Mouse (Mus musculus) neural tube, embryonic 13.5 days (tissue): ENCODE measurements around the gene Ccl26. TPM values are rescaled to one million over a fixed set of nuclear protein-coding genes. Genes with fewer than 3 reads are reported as not detected.

Experiments used
- ATAC-seq: fragments of 200-750 bp; cut with Nextera tagmentation; 2 replicates; pipeline ENCODE4 v1.8.0; 2017; ENCODE audit warnings: low read depth, mild to moderate bottlenecking, moderate TSS enrichment, moderate library complexity
- H3K27ac ChIP-seq: fragments of 300-500 bp; sonication (generic); replicated peaks from 2 replicates; pipeline ENCODE4 v1.5.1; 2015; ENCODE audit warnings: moderate library complexity, mild to moderate bottlenecking, inconsistent platforms
- H3K27me3 ChIP-seq: fragments of 300-500 bp; sonication (generic); 2 replicates; pipeline ENCODE4 v1.6.1; 2015; ENCODE audit warnings: mild to moderate bottlenecking, inconsistent platforms
- H3K36me3 ChIP-seq: fragments of 300-500 bp; sonication (generic); 2 replicates; pipeline ENCODE4 v1.6.1; 2015; ENCODE audit warnings: mild to moderate bottlenecking, inconsistent platforms
- H3K4me1 ChIP-seq: fragments of 300-500 bp; sonication (generic); replicated peaks from 2 replicates; pipeline ENCODE4 v1.6.1; 2015; ENCODE audit warnings: inconsistent platforms
- H3K4me2 ChIP-seq: fragments of 300-500 bp; sonication (generic); 2 replicates; pipeline ENCODE4 v1.6.1; 2015; ENCODE audit warnings: inconsistent platforms, mild to moderate bottlenecking, moderate library complexity
- H3K4me3 ChIP-seq: fragments of 300-500 bp; sonication (generic); 2 replicates; pipeline ENCODE4 v1.5.1; 2015; ENCODE audit warnings: mild to moderate bottlenecking, inconsistent platforms
- H3K9ac ChIP-seq: fragments of 300-500 bp; sonication (generic); 2 replicates; pipeline ENCODE4 v1.6.1; 2015; ENCODE audit warnings: moderate library complexity, mild to moderate bottlenecking, inconsistent platforms
- H3K9me3 ChIP-seq: fragments of 300-500 bp; sonication (generic); 2 replicates; pipeline ENCODE4 v1.6.1; 2016; ENCODE audit warnings: inconsistent platforms
- WGBS: fragments of 180-500 bp; shearing (Covaris S2); methylation state at CpG from one replicate; pipeline ENCODE4 v1.1.7; 2015; 5-methylcytosine and 5-hydroxymethylcytosine counted together
- polyA plus RNA-seq: library from polyadenylated mRNA; unstranded; fragments of >200 nt; fragmentation: Nextera tagmentation; extraction: Ambion mirVana; gene quantifications from 2 replicates; pipeline ENCODE4 v1.2.1, GENCODE M21; 2015

The Ccl26 gene
- polyA plus RNA-seq, 1 experiment from 2014 or later, result not detected

GRCm38 (mm10) chr5:135568698-135569097, 5.3 kb upstream of the Ccl26 start:
- H3K4me1 ChIP-seq, result no peaks in the 10 kb centered on the region
- no peak overlapping the region for H3K27ac ChIP-seq
- no peaks in the 10 kb centered on the region for H3K27me3 ChIP-seq
- WGBS, result 71% methylated on average over 6 of the region's 6 CpGs
- H3K9me3 ChIP-seq, result no peaks in the 10 kb centered on the region
- H3K9ac ChIP-seq, result no peak overlapping the region
- ATAC-seq, result no peak
- H3K36me3 ChIP-seq, result no peaks in the 10 kb centered on the region
- H3K4me3 ChIP-seq, result no peak overlapping the region
- H3K4me2 ChIP-seq, result no peak overlapping the region

GRCm38 (mm10) chr5:135567556-135568265, 4.3 kb upstream of the Ccl26 start:
- H3K4me1 ChIP-seq, result no peaks in the 10 kb centered on the region
- no peaks in the 10 kb centered on the region for H3K9me3 ChIP-seq
- H3K36me3 ChIP-seq, result no peaks in the 10 kb centered on the region
- ATAC-seq, result no peak
- no peak overlapping the region for H3K27ac ChIP-seq
- WGBS, result 84% methylated on average over 6 of the region's 6 CpGs
- no peak overlapping the region for H3K9ac ChIP-seq
- H3K27me3 ChIP-seq, result no peaks in the 10 kb centered on the region
- no peak overlapping the region for H3K4me2 ChIP-seq
- H3K4me3 ChIP-seq, result no peak overlapping the region

- Histone ChIP-seq H3K9me3 (0 out of 2 replicates have a peak, but pooled peaks cover 3% of the 10 kb centered on the region), H3K27ac (peak overlapping the region; percentile 91), H3K9ac (peak overlapping the region; percentile 41; the same call in 1 of the 2 replicates), H3K36me3 (no peaks in the 10 kb centered on the region), H3K27me3 (no peaks in the 10 kb centered on the region), H3K4me3 (no peak overlapping the region), H3K4me1 (peaks cover 26% of the 10 kb centered on the region), H3K4me2 (no peak overlapping the region; the same call in 1 of the 2 replicates)
- peak; percentile 78 for ATAC-seq
- WGBS, result 32% methylated on average over 3 of the region's 3 CpGs
These were observed 5.7 kb downstream of the Ccl26 start for GRCm38 (mm10) chr5:135557671-135558070.

- H3K9ac ChIP-seq, result no peak overlapping the region
- H3K4me2 ChIP-seq, result no peak overlapping the region
- no peaks in the 10 kb centered on the region for H3K27me3 ChIP-seq
- H3K9me3 ChIP-seq, result no peaks in the 10 kb centered on the region
- H3K4me3 ChIP-seq, result no peak overlapping the region
- H3K36me3 ChIP-seq, result no peaks in the 10 kb centered on the region
- ATAC-seq, result peak; percentile 95
- peak overlapping the region; percentile 91 for H3K27ac ChIP-seq
- 14% methylated on average over 4 of the region's 4 CpGs for WGBS
- peaks cover 26% of the 10 kb centered on the region for H3K4me1 ChIP-seq
These were observed 6.3 kb downstream of the Ccl26 start for GRCm38 (mm10) chr5:135557051-135557450.

GRCm38 (mm10) chr5:135556259-135556658, 7.1 kb downstream of the Ccl26 start:
- no peak overlapping the region for H3K4me2 ChIP-seq
- no peak overlapping the region for H3K9ac ChIP-seq
- H3K4me3 ChIP-seq, result no peak overlapping the region
- H3K27ac ChIP-seq, result peak overlapping the region; percentile 91
- ATAC-seq, result no peak
- no peaks in the 10 kb centered on the region for H3K27me3 ChIP-seq
- no peaks in the 10 kb centered on the region for H3K36me3 ChIP-seq
- 49% methylated on average over 4 of the region's 4 CpGs for WGBS
- H3K9me3 ChIP-seq, result no peaks in the 10 kb centered on the region
- peaks cover 26% of the 10 kb centered on the region for H3K4me1 ChIP-seq

- Histone ChIP-seq H3K9ac (no peak overlapping the region), H3K9me3 (no peaks in the 10 kb centered on the region), H3K27ac (no peak overlapping the region), H3K4me3 (no peak overlapping the region), H3K4me1 (peaks cover 10% of the 10 kb centered on the region; the same call in 1 of the 2 replicates), H3K36me3 (no peaks in the 10 kb centered on the region), H3K4me2 (no peak overlapping the region), H3K27me3 (no peaks in the 10 kb centered on the region)
- WGBS, result 79% methylated on average over 3 of the region's 3 CpGs
- no peak for ATAC-seq
These were observed 11.8 kb downstream of the Ccl26 start for GRCm38 (mm10) chr5:135551591-135551990.

- no peak for ATAC-seq
- no peak overlapping the region for H3K4me3 ChIP-seq
- no peak overlapping the region for H3K4me2 ChIP-seq
- peaks cover 10% of the 10 kb centered on the region; the same call in 1 of the 2 replicates for H3K4me1 ChIP-seq
- H3K36me3 ChIP-seq, result no peaks in the 10 kb centered on the region
- no peaks in the 10 kb centered on the region for H3K27me3 ChIP-seq
- no peak overlapping the region for H3K27ac ChIP-seq
- no peak overlapping the region for H3K9ac ChIP-seq
- WGBS, result 37% methylated on average over 3 of the region's 3 CpGs
- no peaks in the 10 kb centered on the region for H3K9me3 ChIP-seq
These were observed 12.5 kb downstream of the Ccl26 start for GRCm38 (mm10) chr5:135550910-135551309.

GRCm38 (mm10) chr5:135547990-135548389, 15.4 kb downstream of the Ccl26 start:
- ATAC-seq, result no peak
- 70% methylated on average over 2 of the region's 2 CpGs for WGBS
- Histone ChIP-seq H3K27me3 (no peaks in the 10 kb centered on the region), H3K27ac (no peak overlapping the region), H3K9me3 (no peaks in the 10 kb centered on the region), H3K4me1 (peaks cover 20% of the 10 kb centered on the region), H3K4me2 (no peak overlapping the region), H3K36me3 (no peaks in the 10 kb centered on the region), H3K9ac (no peak overlapping the region), H3K4me3 (no peak overlapping the region)

- peaks cover 20% of the 10 kb centered on the region for H3K4me1 ChIP-seq
- H3K27ac ChIP-seq, result peak within 1 kb of the TSS; percentile 70
- no peaks in the 10 kb centered on the region for H3K9me3 ChIP-seq
- peak within 1 kb of the TSS; percentile 73 for H3K9ac ChIP-seq
- H3K4me3 ChIP-seq, result peak within 1 kb of the TSS; percentile 72
- peak; percentile 99 for ATAC-seq
- H3K4me2 ChIP-seq, result peak within 1 kb of the TSS; percentile 91
- H3K27me3 ChIP-seq, result no peaks in the 10 kb centered on the region
- no peaks in the 10 kb centered on the region for H3K36me3 ChIP-seq
- under 1% methylated on average over 46 of the region's 46 CpGs for WGBS
These were observed 18.2 kb downstream of the Ccl26 start, which contains the start of gene Hip1 for GRCm38 (mm10) chr5:135544865-135545797. Hip1 (minus strand) TSS chr5:135545120.

GRCm38 (mm10) chr5:135544032-135544558, 19.3 kb downstream of the Ccl26 start:
- Histone ChIP-seq H3K4me1 (peaks cover 20% of the 10 kb centered on the region), H3K36me3 (no peaks in the 10 kb centered on the region), H3K9me3 (no peaks in the 10 kb centered on the region), H3K4me3 (peak overlapping the region; percentile 72), H3K4me2 (peak overlapping the region; percentile 91), H3K27ac (peak overlapping the region; percentile 70; the same call in 1 of the 2 replicates), H3K9ac (peak overlapping the region; percentile 73), H3K27me3 (no peaks in the 10 kb centered on the region)
- WGBS, result 4% methylated on average over 15 of the region's 15 CpGs
- ATAC-seq, result no peak

- H3K36me3 ChIP-seq, result 0 out of 2 replicates have a peak, but pooled peaks cover 5% of the 10 kb centered on the region
- 84% methylated on average over 10 of the region's 10 CpGs for WGBS
- H3K4me3 ChIP-seq, result no peak overlapping the region
- ATAC-seq, result no peak
- H3K4me1 ChIP-seq, result no peaks in the 10 kb centered on the region
- no peaks in the 10 kb centered on the region for H3K9me3 ChIP-seq
- no peaks in the 10 kb centered on the region for H3K27me3 ChIP-seq
- no peak overlapping the region for H3K27ac ChIP-seq
- no peak overlapping the region for H3K9ac ChIP-seq
- H3K4me2 ChIP-seq, result no peak overlapping the region
These were observed 25.6 kb downstream of the Ccl26 start for GRCm38 (mm10) chr5:135537794-135538214.

GRCm38 (mm10) chr5:135537326-135537725, 26.0 kb downstream of the Ccl26 start:
- 80% methylated on average over 4 of the region's 4 CpGs for WGBS
- Histone ChIP-seq H3K9ac (no peak overlapping the region), H3K9me3 (no peaks in the 10 kb centered on the region), H3K4me2 (no peak overlapping the region), H3K27me3 (no peaks in the 10 kb centered on the region), H3K4me3 (no peak overlapping the region), H3K36me3 (0 out of 2 replicates have a peak, but pooled peaks cover 5% of the 10 kb centered on the region), H3K4me1 (no peaks in the 10 kb centered on the region), H3K27ac (no peak overlapping the region)
- ATAC-seq, result no peak
